Comparison of ENCODE assay signal across 21 mouse cellular contexts in the genomic region with DNA sequence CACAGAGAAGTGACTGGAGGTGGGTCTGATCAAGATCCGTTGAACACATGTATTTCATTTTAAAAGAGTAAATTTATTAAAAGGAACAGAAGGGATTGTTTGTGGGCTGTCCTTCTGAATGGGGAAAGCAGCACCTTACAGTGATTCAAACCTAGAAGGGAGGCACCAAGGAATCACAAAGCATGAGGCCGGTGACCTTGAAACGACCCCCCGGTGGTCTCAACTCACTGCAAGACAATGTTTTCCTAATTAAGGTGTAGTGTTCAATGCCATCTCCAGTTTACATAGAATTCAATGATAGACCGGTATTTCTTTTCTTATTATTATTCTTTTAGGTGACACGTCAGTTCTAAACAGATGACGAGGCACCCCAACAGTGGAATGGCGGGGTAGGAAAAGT. TPM values are rescaled to one million over a fixed set of nuclear protein-coding genes. Genes with fewer than 3 reads are reported as not detected.
"Had no signal": no experiment of that assay in that cellular context is flagged by ENCODE, and none has a peak within 500 bp of the region (broad histone marks: within the 10 kb centered on the region; RNA-seq: fewer than 3 reads in every experiment).

No protein-coding gene starts in this region.

- ATAC-seq: liver, postnatal 0 days had no signal

- H3K9ac ChIP-seq: kidney, embryonic 15.5 days; limb, embryonic 12.5 days; liver, embryonic 13.5 days; liver, postnatal 0 days; lung, embryonic 15.5 days; midbrain, embryonic 15.5 days; neural tube, embryonic 12.5 days had no signal

- H3K27ac ChIP-seq: kidney, embryonic 15.5 days; limb, embryonic 12.5 days; liver, embryonic 13.5 days; lung, embryonic 15.5 days; macrophage; midbrain, embryonic 15.5 days; neural tube, embryonic 12.5 days; stomach, postnatal 0 days had no signal

- H3K9me3 ChIP-seq: kidney, embryonic 15.5 days; limb, embryonic 12.5 days; liver, embryonic 13.5 days; lung, embryonic 15.5 days; midbrain, embryonic 15.5 days; neural tube, embryonic 12.5 days had no signal

- DNase-seq: kidney, adult 18-20 months; kidney, postnatal 14 days; liver; liver, embryonic 13.5 days; liver, postnatal 0 days; lung, postnatal 14 days; thymus, adult 2 months; thymus, postnatal 25 days had no signal

- H3K27me3 ChIP-seq: kidney, embryonic 15.5 days; limb, embryonic 12.5 days; liver, embryonic 13.5 days; lung, embryonic 15.5 days; megakaryocyte, embryonic 14.5 days; midbrain, embryonic 15.5 days; neural tube, embryonic 12.5 days had no signal

- H3K4me3 ChIP-seq: kidney, embryonic 15.5 days; limb, embryonic 12.5 days; liver, embryonic 13.5 days; lung, embryonic 15.5 days; megakaryocyte, embryonic 14.5 days; midbrain, embryonic 15.5 days; neural tube, embryonic 12.5 days had no signal

- H3K36me3 ChIP-seq: kidney, embryonic 15.5 days; limb, embryonic 12.5 days; liver, embryonic 13.5 days; lung, embryonic 15.5 days; midbrain, embryonic 15.5 days; neural tube, embryonic 12.5 days had no signal

- H3K4me1 ChIP-seq: kidney, embryonic 15.5 days; limb, embryonic 12.5 days; liver, embryonic 13.5 days; megakaryocyte, embryonic 14.5 days had no signal

- H3K4me2 ChIP-seq: kidney, embryonic 15.5 days; limb, embryonic 12.5 days; liver, embryonic 13.5 days; lung, embryonic 15.5 days; midbrain, embryonic 11.5 days had no signal

RNA-seq across cellular contexts. Expression of a gene that starts 2.4 kb away (rescaled TPM):
- total RNA-seq: layer of hippocampus, postnatal 10 days; left cerebral cortex, postnatal 36 days; monocyte, adult 5-6 weeks had no signal
- polyA plus RNA-seq: kidney, embryonic 15.5 days; limb, embryonic 12.5 days; liver, embryonic 13.5 days; liver, postnatal 0 days; lung, embryonic 15.5 days; macrophage; midbrain, embryonic 11.5 days; midbrain, embryonic 15.5 days; neural tube, embryonic 12.5 days; stomach, postnatal 0 days; thymus, adult 2 months; urinary bladder, adult 2 months had no signal
